Mouse (Mus musculus): Measurements from ENCODE around the gene Ryr2. TPM values are rescaled to one million over a fixed set of nuclear protein-coding genes. Genes with fewer than 3 reads are reported as not detected.

Ryr2 gene
- polyA plus RNA-seq, 1 experiment from 2014 or later: 0.16 TPM

- Histone ChIP-seq H3K27me3 (ENCODE audit: insufficient read depth, low read length) (no peaks in the 10 kb centered on the region), H3K4me1 (ENCODE audit: insufficient read depth) (no peaks in the 10 kb centered on the region), H3K27ac (ENCODE audit: low read depth) (no peak overlapping the region), H3K36me3 (replicated peaks; ENCODE audit: insufficient read depth, low read length) (no peaks in the 10 kb centered on the region), H3K9me3 (ENCODE audit: low read length) (no peaks in the 10 kb centered on the region), H3K9ac (replicated peaks) (no peak overlapping the region), H3K4me2 (ENCODE audit: low read depth, low read length) (no peak overlapping the region), H3K4me3 (ENCODE audit: low read depth, low read length) (no peak overlapping the region)
- no peak for TF ChIP-seq EP300 (IDR thresholded peaks at IDR 0.05; ENCODE audit: low read depth)
- TF ChIP-seq CTCF (IDR thresholded peaks at IDR 0.05; ENCODE audit: low read depth): no peak
- WGBS (ENCODE audit: insufficient replicate concordance): 76% methylated on average over 7 of the region's 7 CpGs
- DNase-seq: no peak
- no peak for ATAC-seq
These were observed 482.2 kb downstream of the Ryr2 start for GRCm38 (mm10) chr13:11624513-11624912.

- Histone ChIP-seq H3K27me3 (ENCODE audit: insufficient read depth, low read length) (no peaks in the 10 kb centered on the region), H3K9me3 (ENCODE audit: low read length) (no peaks in the 10 kb centered on the region), H3K36me3 (replicated peaks; ENCODE audit: insufficient read depth, low read length) (no peaks in the 10 kb centered on the region), H3K4me3 (ENCODE audit: low read depth, low read length) (no peak overlapping the region), H3K9ac (replicated peaks) (no peak overlapping the region), H3K27ac (ENCODE audit: low read depth) (no peak overlapping the region), H3K4me1 (ENCODE audit: insufficient read depth) (no peaks in the 10 kb centered on the region), H3K4me2 (ENCODE audit: low read depth, low read length) (no peak overlapping the region)
- DNase-seq: no peak
- TF ChIP-seq EP300 (IDR thresholded peaks at IDR 0.05; ENCODE audit: low read depth): no peak
- no peak for TF ChIP-seq CTCF (IDR thresholded peaks at IDR 0.05; ENCODE audit: low read depth)
- WGBS (ENCODE audit: insufficient replicate concordance): 75% methylated on average over 9 of the region's 9 CpGs
- no peak for ATAC-seq
These were observed 511.3 kb downstream of the Ryr2 start for GRCm38 (mm10) chr13:11595431-11595830.

GRCm38 (mm10) chr13:11585283-11585682 lies 521.5 kb downstream of the Ryr2 start:
- Histone ChIP-seq H3K9ac (replicated peaks) (no peak overlapping the region), H3K4me1 (ENCODE audit: insufficient read depth) (no peaks in the 10 kb centered on the region), H3K27me3 (ENCODE audit: insufficient read depth, low read length) (no peaks in the 10 kb centered on the region), H3K9me3 (ENCODE audit: low read length) (no peaks in the 10 kb centered on the region), H3K4me3 (ENCODE audit: low read depth, low read length) (no peak overlapping the region), H3K36me3 (replicated peaks; ENCODE audit: insufficient read depth, low read length) (no peaks in the 10 kb centered on the region), H3K27ac (ENCODE audit: low read depth) (no peak overlapping the region), H3K4me2 (ENCODE audit: low read depth, low read length) (no peak overlapping the region)
- DNase-seq: no peak
- no peak for TF ChIP-seq CTCF (IDR thresholded peaks at IDR 0.05; ENCODE audit: low read depth)
- no peak for TF ChIP-seq EP300 (IDR thresholded peaks at IDR 0.05; ENCODE audit: low read depth)
- WGBS (ENCODE audit: insufficient replicate concordance): 32% methylated on average over 7 of the region's 7 CpGs
- no peak for ATAC-seq

GRCm38 (mm10) chr13:11572552-11572951 lies 534.2 kb downstream of the Ryr2 start:
- no peak overlapping the region for H3K9ac ChIP-seq (replicated peaks)
- H3K4me1 ChIP-seq (ENCODE audit: insufficient read depth): no peaks in the 10 kb centered on the region
- no peak overlapping the region for H3K4me3 ChIP-seq (ENCODE audit: low read depth, low read length)
- ATAC-seq (no peak), DNase-seq (no peak)
- no peak overlapping the region for H3K27ac ChIP-seq (ENCODE audit: low read depth)
- WGBS (ENCODE audit: insufficient replicate concordance): 86% methylated on average over 1 of the region's 2 CpGs
- H3K27me3 ChIP-seq (ENCODE audit: insufficient read depth, low read length): no peaks in the 10 kb centered on the region
- no peak overlapping the region for H3K4me2 ChIP-seq (ENCODE audit: low read depth, low read length)
- H3K9me3 ChIP-seq (ENCODE audit: low read length): no peaks in the 10 kb centered on the region
- no peaks in the 10 kb centered on the region for H3K36me3 ChIP-seq (replicated peaks; ENCODE audit: insufficient read depth, low read length)
- TF ChIP-seq EP300 (IDR thresholded peaks at IDR 0.05; ENCODE audit: low read depth) (no peak), CTCF (IDR thresholded peaks at IDR 0.05; ENCODE audit: low read depth) (no peak)

GRCm38 (mm10) chr13:11567376-11567775 lies 539.4 kb downstream of the Ryr2 start:
- H3K4me1 ChIP-seq (ENCODE audit: insufficient read depth): no peaks in the 10 kb centered on the region
- TF ChIP-seq CTCF (IDR thresholded peaks at IDR 0.05; ENCODE audit: low read depth) (no peak), EP300 (IDR thresholded peaks at IDR 0.05; ENCODE audit: low read depth) (no peak)
- H3K27me3 ChIP-seq (ENCODE audit: insufficient read depth, low read length): no peaks in the 10 kb centered on the region
- no peak overlapping the region for H3K9ac ChIP-seq (replicated peaks)
- H3K36me3 ChIP-seq (replicated peaks; ENCODE audit: insufficient read depth, low read length): no peaks in the 10 kb centered on the region
- ATAC-seq (no peak), DNase-seq (no peak)
- H3K27ac ChIP-seq (ENCODE audit: low read depth): no peak overlapping the region
- H3K9me3 ChIP-seq (ENCODE audit: low read length): no peaks in the 10 kb centered on the region
- H3K4me2 ChIP-seq (ENCODE audit: low read depth, low read length): no peak overlapping the region
- no peak overlapping the region for H3K4me3 ChIP-seq (ENCODE audit: low read depth, low read length)

- H3K36me3 ChIP-seq (replicated peaks; ENCODE audit: insufficient read depth, low read length): no peaks in the 10 kb centered on the region
- no peak for ATAC-seq
- no peak overlapping the region for H3K4me2 ChIP-seq (ENCODE audit: low read depth, low read length)
- H3K27me3 ChIP-seq (ENCODE audit: insufficient read depth, low read length): no peaks in the 10 kb centered on the region
- H3K27ac ChIP-seq (ENCODE audit: low read depth): no peak overlapping the region
- H3K4me3 ChIP-seq (ENCODE audit: low read depth, low read length): no peak overlapping the region
- no peaks in the 10 kb centered on the region for H3K4me1 ChIP-seq (ENCODE audit: insufficient read depth)
- no peak for DNase-seq
- no peaks in the 10 kb centered on the region for H3K9me3 ChIP-seq (ENCODE audit: low read length)
- WGBS (ENCODE audit: insufficient replicate concordance): 62% methylated on average over 9 of the region's 9 CpGs
- no peak for TF ChIP-seq CTCF (IDR thresholded peaks at IDR 0.05; ENCODE audit: low read depth)
- no peak for TF ChIP-seq EP300 (IDR thresholded peaks at IDR 0.05; ENCODE audit: low read depth)
- no peak overlapping the region for H3K9ac ChIP-seq (replicated peaks)
These were observed 540.3 kb downstream of the Ryr2 start for GRCm38 (mm10) chr13:11566486-11566885.
